Mouse (Mus musculus) kidney, adult 18-20 months (tissue): ENCODE results near the gene Sema4d.

Experiments used
- DNase-seq: peaks from one replicate; pipeline ENCODE4 v3.0.0; 2021

Sema4d gene

DNA sequence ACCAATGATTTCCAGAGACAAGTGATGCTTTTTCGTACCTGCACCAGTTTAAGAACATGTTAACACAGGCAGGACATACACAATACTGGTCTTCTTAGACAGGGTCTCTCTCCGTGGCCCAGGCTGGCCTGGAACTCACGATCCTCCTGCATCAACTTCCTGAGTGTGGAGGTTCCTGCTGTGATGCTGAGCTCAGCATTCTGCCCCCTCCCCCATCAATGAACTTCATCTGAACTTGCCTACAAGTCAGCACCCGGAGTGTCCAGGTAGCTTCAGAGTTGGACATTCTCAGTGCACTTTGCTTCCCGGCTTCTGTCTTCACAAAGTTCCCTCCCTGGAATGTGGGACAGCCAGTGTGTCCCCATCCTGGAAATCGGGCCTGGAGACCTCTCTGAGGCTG, 69.0 kb downstream of the Sema4d start:
- no peak for DNase-seq

DNA sequence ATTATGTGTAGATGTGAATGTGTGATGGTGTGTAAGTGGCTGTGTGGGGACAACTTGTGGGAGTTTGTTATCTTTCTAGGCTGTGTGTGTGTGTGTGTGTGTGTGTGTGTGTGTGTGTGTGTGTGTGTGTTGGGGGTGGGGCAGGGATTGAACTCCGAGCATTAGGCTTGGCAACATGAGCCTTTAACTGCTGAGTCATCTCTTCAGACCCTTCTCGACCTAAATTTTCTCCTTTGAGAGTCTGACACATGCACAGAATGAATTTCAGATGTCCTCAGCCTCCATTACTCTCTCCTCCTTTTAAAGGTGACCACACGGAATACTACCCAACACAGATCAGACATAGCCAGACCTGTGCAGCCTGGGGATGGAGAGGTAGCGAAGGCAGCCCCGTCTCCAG, 70.4 kb downstream of the Sema4d start:
- no peak for DNase-seq

DNA sequence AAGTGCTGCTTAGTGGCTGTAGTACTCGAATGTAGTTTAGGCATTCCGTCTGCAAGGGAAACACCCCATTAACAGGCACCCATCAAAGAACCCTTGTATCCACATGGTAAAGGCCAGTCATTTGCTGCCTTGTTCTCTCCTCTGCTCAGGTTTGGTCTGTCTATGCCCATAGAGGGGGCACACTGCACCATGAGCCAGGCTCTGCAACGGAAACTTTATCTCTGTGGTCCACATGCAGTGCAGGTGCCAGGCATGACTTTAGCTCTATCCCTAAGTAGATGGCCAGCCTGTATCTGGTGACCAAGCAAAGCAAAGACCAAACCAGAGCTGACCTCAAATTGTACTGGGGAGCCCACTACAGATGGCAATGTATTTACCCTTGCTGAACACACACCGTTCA, 73.0 kb downstream of the Sema4d start:
- no peak for DNase-seq

DNA sequence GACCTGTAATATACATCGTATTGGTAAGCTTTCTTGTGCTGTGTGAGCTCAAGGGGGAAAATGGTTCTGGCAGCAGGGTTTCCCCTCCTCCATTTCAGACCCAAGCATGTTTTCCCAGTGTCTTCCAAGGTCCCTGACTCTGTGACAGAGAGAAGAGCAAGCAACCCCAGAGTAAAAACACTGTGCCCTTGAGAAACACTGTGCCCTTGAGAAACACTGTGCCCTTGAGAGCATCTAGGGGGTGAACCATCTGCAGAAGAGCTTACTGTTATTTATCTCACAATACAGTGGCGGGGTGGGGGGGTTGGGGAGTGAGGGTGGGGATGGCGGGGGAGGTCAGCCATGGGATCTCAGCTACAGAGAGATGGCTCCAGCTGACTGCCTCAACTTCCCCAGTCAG, 74.3 kb downstream of the Sema4d start:
- no peak for DNase-seq

DNA sequence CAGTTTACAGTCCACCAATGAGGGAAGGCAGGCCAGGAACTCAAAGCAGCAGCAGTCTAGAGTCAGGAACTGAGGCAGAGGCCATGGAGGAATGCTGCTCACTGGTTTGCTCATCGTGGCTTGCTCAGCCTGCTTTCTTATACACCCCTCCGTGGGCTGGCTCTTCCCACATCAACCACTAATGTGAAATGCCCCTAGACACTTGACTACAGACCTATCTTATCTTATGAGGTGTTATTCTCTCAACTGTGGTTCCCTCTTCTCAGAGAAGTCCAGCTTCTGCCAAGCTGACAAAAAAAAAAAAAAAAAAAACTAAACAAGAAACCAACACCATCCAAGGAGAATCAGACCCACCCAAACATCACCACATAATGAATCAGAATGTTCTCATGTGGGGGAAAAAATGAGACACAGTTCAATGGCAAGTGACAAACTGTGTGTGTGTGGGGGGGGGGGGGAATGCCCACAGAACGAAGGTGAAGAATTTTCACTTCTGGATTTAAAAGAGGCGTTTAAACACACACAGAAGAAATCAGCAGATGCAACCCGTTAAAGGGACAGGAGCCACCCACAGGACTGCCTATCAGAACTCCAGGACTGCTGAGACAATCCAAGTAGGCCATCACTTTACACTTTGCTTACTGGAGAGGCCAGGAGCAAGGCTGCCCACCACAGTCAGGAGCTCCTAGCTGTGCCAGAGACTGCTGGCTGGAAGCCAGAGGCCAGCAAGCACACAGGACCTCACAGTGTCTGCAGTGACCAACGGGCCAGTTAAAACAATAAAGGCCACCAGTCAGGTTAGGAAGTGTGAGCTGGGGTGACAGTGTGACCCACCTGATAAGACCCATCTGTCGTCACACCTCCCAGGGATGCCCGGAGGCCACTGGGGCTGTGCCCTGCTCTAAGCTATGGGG, 76.9 kb downstream of the Sema4d start:
- DNase-seq: peak; percentile 28

DNA sequence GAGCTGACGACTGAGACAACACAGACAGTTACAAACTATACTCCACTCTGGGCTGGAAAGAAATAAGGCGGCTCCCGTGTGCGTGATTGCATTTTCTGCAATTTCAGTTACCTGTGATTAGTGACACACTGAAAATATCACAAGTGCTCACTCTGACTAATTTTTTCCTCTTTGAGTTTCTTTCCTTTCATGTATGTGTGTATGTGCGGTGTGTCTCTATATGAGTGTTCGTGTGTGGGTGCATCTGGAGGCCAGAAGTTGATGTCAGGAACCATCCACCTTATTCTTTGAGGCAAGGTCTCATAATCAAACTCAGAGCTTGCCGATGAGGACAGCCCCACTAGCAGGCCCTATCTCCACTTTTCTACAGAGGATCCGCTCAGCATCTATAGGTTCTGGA, 81.5 kb downstream of the Sema4d start:
- DNase-seq: no peak

DNA sequence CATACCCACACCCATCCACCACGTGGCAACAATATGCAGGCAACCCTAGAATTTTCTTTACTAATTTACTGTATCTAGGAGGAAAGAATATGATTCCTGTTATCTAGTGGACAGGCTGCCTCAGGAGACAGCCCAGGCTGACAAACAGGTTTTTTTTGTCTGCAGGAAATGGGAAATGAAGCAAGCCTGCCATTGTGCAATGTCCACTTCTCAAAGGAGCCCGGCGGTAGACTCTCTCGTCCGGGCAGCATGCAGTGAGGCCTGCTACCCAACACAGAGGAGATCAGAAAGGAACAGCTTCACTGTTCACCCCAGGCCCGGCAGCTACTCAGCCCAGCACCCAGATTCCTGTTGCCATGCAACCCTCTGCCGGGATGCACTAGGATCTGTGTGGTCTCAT, 82.8 kb downstream of the Sema4d start:
- DNase-seq: no peak

DNA sequence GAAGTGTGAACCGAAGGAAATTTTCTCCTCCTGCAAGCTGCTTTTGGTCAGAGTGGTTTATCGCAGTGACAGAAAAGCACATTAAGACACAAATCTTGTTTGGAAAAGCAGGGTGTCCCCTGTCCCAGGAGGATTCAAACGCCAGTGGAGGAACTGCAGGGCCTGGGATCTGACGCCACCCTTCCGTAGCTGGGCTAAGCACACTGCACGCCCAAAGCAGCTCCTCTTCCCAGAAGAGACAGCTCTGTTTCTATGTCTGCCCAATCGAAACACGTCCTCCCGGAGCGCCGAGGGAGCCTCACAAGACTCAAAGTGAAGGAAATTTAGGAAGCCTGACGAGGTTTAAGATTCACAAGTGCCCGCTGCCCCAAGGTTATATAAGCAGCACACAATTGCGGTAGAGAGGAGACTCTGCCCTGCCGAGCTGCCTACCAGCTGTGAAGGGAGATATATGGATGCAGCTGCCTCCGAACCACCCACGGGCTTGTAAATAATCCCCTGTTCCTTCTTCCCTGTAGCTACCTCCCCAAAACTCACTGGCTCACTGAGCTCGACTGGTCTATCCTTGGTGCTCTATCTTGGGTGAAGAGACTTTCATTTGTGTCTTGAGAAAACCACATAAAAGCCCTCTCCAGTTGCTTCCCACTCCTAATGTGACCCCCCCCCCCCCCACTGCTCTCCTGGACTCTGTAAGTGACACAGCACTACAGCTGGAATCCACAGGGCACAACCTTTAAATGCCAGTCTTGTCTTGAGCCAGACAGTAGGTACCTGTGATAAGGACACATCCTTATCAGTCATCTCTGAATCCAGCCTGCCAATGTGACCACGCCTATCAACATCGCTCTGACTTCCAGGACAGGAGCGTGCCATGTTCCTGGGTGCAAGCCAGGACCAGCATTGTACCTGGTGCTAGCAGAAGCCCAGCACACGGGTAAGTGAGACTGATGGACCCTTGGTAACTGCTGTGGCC, 87.4 kb downstream of the Sema4d start:
- no peak for DNase-seq

DNA sequence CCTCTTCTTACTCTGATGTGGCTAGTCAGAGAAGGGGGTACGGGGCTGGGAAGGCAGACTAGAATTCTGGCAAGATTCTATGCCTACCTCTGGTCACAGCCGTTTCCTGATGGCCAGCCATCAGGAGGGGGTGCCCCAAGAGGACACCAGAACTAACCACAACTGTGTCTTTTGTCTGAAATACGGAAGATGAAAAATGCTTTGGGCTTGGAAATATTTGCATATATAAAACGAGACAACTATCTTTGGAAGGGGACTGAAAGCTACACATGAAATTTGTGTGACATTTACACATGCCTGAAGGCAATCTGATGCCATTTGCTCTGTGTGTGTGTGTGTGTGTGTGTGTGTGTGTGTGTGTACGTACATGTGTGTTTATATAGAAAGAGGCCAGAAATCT, 89.7 kb downstream of the Sema4d start:
- no peak for DNase-seq

DNA sequence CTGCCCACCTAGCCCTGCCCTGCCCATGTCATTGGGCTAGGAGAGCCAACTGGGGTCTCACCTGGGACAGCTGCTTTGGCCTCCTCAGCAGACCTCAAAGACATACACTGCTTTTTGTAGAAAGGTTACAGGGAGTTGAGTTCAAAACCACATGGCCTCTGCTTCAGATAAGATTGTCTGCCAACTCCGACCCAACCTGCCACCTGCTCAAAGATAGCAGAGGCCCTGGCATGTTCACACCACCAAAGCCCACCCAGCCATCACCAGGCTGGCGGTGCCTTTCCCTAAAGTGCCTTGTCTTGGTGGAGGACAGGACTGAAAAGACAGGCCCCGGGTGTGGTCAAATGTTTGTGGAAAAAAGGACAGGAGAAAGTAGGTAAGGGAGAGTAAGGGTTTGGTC, 95.2 kb downstream of the Sema4d start:
- no peak for DNase-seq

DNA sequence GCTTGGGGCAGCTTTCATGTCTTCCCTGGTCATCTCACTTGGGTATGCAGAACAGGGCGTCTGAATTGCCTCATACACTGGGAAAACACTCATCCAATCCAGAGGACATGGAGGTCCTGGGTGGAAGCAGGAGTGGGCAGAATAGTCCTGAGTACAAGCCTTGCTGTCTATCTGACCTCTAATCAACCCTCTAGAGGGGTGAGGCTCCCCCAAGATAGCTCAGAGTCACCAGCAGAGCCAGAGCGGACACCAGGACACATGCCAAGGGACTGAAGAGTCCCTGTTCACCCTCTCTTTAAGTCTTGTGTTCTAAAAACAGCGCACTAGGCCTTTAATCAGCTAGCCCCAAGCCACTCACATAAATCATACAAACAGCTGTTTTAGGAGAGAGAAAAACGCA, 95.7 kb downstream of the Sema4d start:
- no peak for DNase-seq

DNA sequence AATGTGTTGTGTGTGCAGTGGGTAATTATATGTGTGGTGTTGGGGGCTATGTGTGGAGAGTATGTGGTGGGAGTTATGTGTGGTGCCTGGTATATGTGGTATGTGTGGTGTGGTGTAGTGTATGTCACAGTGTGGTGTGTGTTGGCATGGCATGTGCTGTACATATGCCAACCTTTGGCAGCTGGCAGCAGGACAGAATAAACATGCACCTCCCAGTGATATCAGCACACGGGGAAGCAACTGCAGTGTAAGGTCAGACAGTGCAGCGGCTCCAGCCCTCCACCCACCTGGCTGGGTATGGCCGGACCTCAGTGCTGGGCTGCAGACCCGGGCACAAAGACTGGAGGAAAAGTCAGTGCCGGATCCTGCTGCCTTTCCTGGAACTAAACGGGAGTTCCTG, 96.1 kb downstream of the Sema4d start:
- DNase-seq: no peak

DNA sequence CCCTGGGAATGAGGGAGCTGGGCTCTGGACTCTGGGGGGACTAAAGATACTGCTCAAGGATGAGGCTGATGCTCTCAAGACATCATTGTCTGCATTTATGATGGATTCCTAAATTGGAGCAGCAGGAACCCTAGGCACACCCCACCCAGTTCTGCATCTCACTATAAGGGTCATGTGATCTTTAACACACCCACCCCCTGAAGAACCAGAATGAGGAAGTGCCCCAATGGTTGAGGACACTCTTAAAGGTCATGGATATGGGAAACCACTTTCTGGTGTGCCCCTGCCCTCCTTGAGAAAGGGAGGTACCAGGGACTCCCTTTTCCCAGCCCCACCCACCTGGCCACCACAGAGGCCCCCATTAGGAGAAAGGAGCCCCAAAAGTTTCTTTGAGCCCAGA, 97.1 kb downstream of the Sema4d start:
- DNase-seq: no peak

DNA sequence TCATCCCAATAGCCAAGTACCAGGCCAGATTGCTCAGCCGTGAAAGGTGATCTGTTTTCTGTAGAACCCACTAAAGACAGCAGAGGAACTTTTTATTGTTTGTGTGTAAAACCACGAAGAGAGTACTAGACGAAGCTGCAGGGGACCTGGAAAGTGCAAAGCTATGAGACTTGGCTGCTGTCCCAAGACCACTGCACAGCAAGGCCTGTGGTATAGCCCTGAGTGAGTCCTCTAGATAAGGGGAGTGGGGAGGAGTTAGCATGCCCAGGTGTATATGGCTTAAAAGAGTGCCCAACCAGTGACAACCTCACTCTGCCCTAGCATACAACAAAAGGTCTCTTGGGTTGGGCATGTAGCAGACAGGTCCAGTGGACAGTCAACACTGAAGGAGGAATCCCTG, 104.9 kb downstream of the Sema4d start:
- no peak for DNase-seq

DNA sequence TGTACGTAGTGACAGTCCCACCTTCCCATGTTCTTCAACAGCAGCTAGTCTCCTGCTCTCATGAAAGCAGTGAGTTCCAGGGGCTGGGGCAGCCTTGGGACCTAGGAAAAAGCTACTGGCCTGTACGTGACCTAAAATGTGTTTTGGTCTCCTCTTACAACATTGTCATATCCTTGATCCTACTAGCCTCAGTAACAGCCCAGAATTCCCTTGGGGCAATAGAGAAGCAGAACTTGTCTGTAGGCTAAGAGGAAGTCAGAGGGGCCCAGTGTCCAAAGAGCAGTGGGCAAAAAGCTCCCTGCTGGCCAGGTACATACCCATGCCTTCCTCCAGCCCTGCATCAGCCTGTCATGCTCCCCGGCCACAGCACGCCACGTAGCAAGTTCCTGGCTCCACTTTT, 106.6 kb downstream of the Sema4d start:
- DNase-seq: no peak

DNA sequence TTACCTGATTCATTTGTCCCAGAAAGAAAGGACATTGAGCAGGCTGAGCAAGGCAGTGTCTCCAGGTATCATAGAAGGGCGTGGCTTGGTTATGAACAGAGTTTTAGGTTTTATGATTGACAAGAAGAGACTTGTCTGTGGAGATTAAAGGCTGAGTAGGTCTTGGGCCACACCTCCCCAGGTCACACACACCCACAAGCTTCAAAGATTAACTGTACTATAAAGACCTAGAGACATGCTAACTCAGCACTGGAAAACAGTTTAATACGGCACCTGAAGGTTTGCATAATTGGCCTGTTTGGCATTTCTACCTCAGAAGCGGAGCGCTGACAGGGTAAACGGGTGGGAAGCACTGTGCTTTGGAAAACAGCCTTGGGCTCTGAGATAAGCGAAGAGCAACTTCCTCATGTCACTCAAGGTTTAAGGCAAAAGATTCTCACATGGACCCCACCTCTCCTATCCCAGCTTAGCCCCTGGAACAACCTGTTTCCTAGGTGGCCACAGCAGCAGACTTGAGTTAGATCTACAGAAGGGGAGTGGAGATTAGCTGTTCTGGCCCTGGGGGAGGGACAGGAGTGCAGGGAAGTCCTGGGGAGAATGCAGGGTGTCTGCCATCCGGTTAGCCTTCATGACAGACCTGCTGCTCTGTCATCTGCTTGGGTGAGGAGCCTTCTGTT, 108.1 kb downstream of the Sema4d start:
- peak; percentile 43 for DNase-seq

DNA sequence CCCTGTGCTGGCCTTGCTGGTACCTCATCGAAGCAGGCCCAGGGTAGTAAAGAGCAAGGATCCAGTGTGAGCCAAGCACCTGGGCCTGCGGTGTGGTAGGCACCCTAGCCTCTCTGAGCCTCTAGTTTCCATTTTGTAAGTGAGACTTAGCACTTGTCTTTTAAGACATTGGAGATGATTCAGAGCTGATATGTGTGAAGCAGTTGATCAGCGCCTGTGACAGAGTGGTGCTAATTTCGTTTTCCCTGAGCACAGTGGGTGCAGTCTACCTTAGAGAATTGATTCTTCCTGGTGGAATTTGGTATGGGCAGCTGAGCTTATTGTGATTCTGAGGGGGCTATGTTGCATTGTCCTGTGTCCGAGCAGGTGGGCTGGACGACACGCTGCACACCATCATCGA, 111.9 kb downstream of the Sema4d start:
- no peak for DNase-seq

DNA sequence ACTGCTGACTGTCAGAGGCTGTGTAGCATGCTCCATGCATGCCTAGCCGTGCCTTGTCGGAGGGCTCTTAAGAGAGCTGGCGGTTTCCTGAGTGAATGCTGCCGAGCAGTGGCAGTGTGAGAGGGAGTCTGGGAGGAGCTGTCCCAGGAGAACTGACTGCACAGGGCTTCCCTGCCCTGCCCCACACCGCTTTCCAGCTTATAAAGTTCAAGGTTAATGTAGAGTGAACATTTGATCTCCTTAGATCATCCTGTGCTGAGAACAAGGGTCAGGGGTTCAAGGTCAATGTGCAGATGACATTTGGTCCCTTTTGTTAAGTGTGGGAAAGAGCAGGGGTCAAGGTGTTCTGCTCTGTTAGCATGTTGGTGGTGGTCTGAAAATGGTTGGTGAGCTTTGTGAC, 112.5 kb downstream of the Sema4d start:
- no peak for DNase-seq

DNA sequence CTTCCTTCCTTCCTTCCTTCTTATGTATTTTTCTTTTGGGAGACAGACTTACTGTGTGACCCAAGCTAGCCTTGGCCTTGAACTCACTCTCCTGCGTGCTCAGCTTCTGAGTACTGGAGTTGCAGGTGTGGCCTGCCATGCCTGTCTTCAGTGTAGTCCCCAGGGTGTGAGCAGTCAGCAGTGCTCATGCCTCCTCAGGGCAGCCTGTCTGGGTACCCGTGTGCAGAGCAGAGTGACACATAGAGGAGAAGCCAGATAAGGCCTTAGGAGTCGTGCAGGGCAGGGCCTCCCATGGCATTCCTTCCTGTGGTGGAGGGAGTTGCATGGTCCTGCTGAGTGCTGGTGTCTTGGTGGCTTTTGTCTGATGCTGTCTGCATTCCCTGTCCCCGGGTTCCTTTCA, 114.2 kb downstream of the Sema4d start:
- DNase-seq: no peak

DNA sequence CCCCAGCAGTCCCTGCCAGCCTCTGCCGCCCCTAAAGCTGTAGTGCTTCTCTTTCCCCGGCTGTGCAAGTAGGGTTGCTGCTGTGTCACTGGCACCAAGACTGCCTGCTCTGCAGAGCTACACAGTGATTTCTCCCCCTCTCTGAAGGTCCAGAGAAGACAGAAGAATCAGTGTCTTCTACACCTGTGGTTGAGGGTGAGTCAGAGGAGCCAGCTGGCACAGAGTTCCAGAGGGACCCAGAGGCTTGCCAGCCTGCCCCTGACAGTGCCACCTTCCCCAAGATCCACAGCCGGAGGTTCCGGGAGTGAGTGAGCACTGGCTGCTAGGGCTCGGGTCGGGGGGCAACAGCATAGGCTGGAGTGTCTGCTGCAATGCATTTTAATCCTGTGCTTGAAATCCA, 114.9 kb downstream of the Sema4d start:
- DNase-seq: no peak

DNA sequence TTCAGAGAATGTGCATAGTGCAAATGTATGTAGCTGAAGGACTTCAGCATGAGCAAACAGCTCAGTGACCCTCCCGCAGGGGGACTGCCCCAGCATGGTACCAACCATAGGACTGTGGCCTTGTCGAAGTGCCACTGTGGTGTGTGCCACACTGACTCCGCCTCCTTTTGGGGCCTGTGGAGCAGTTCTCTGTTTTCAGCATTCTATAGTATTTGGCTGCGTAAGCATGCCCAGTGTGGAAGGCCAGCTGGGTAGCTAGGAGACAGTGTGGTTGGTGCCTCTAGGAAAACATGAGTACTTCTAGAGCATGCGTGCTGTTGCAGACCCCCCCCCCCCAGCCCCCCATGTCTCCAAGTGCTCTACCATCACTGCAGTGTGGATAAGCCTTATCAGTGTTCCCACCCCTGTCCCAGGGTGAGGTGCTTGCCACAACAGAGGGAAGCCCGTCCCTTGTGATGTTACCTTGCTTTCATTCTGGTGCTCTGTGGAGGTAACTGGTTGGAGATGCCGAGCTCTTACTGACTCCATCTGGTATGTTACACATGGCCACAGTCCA, 115.8 kb downstream of the Sema4d start:
- DNase-seq: no peak

DNA sequence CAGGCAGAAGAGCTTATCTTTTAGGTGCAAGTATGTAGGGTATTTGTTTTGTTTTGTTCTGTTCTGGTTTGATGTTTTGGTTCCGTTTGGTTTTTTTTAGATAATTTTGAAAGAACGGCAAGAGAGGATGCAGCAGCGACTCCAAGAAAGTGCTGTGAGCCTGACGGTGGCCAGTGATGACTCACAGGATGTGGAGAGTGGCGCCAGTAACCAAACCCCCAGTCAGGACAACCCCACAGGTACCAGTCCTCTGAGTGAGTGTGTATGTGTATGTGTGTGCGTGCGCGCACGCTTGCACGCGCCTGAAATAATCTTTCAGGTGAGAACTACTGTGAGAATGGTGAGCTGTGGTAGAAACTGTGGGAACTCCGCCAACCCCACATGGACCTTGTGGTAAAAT, 116.5 kb downstream of the Sema4d start:
- DNase-seq: no peak

DNA sequence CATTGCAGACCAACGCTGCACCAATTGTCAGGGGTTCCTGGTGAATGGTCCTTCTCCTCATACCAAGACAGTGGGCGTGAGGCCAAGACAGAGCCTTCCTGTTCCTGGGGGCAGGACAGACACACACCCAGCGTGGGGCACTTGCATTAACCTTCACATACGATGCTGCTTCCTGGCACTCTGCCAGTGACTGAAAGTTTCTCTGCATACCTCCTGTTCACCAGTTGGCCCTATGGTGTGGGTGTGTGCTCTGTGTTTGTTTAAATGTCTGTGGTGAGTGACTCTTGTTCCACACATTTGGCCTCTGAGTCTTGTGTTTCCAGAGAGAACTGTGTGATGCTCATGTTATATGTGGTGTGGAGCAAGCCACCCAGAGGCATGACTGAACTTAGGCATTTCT, 116.9 kb downstream of the Sema4d start:
- no peak for DNase-seq
